Mouse (Mus musculus): ENCODE measurements at regions not wholly inside any gene's neighbourhood (a gene's known extent, or its start where the extent isn't known, plus 50 kb on each side); places are given as distances from the start of the nearest gene placed in this dataset.
A peak's percentile ranks its signal among the peaks of the same experiment; 100 is the strongest.

DNA sequence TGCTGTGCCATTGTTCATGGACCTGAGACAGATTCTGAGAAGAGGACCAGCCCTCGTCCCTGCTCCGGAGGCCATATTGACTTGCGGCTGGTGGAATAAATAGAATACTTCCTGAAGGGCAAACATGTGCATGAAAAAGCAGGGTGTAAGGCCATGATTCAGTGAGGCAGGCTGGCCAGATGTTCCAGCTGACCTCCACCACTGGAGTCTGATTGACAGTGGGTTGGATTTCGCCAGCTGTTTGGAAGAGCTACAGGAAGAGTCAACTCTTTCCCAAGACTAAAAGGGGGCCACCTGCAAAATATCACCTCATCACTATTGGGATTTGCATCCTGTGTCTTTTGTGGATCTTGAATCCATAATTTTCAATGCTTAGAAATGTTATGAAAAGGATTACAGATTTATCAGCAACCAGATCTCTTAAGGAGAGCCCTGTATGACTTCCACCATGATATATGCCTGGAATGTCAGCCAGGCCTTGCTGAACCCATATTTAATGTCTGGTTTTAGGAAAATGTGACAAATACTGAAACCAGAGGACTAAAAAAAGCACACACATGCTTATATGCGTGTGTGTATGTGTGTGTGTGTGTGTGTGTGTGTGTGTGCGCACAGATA, 348.9 kb upstream of the Nrp1 start:
- Histone ChIP-seq H3K4me2 (no peak overlapping the region), H3K4me3 (no peak overlapping the region)
- WGBS (ENCODE audit: insufficient replicate concordance), result 75% methylated on average over 6 of the region's 6 CpGs

DNA sequence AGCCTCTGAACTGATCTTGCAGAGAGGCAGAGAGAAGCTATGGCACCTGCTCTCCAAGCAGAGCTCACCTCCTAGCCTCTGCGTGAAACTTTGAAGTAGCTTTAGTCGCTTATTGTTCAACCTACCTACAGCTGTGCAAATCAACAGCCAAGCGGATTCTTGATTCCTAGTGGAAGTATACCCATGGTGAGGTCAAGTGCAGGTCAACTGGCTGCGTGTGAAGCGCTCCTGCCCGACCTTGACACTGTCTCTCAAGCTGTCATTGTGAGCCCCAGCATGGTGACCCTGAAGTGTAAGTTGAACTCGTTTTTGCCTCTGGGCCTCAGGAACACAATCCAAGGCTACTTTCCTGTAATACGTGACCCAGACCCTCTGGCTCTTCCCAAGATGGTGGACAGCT, 341.2 kb upstream of the Nrp1 start:
- Histone ChIP-seq H3K27me3 (replicated peaks) (no peaks in the 10 kb centered on the region), H3K27ac (no peak overlapping the region), H3K36me3 (no peaks in the 10 kb centered on the region), H3K9me3 (replicated peaks) (no peaks in the 10 kb centered on the region), H3K4me2 (no peak overlapping the region), H3K4me3 (no peak overlapping the region), H3K9ac (no peak overlapping the region), H3K4me1 (no peaks in the 10 kb centered on the region)
- 57% methylated on average over 8 of the region's 8 CpGs for WGBS (ENCODE audit: insufficient replicate concordance)
- no peak for ATAC-seq

More for the DNA sequence above, 348.9 kb upstream of the Nrp1 start:
- Histone ChIP-seq H3K9me3 (replicated peaks) (no peaks in the 10 kb centered on the region), H3K27ac (no peak overlapping the region), H3K9ac (no peak overlapping the region), H3K27me3 (replicated peaks) (no peaks in the 10 kb centered on the region), H3K4me1 (no peaks in the 10 kb centered on the region), H3K36me3 (no peaks in the 10 kb centered on the region)
- ATAC-seq, result no peak

DNA sequence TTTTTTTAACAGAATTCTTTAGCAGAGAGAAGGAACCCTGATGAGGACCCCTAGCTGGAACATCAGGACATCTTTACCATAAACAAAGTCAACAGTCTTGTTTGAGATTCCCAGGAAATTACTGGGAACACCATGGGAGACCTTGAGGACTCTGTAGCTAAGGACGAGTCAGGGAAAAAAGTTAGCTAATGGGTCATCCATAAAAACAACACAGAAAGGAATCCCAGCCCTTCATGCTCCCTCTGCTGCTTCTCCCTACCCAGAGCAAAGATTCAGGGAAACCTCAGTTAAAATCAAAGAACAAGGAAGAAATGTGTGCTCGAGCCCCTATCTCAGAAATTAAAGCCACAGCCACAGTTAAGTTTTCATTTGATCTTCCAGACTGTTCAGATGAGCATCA, 334.7 kb upstream of the Nrp1 start:
- WGBS (ENCODE audit: insufficient replicate concordance), result 40% methylated on average over 2 of the region's 2 CpGs
- H3K27ac ChIP-seq, result no peak overlapping the region
- H3K27me3 ChIP-seq (replicated peaks), result no peaks in the 10 kb centered on the region
- no peak for ATAC-seq
- H3K9ac ChIP-seq, result no peak overlapping the region
- H3K9me3 ChIP-seq (replicated peaks), result no peaks in the 10 kb centered on the region
- no peaks in the 10 kb centered on the region for H3K36me3 ChIP-seq
- no peak overlapping the region for H3K4me3 ChIP-seq
- H3K4me1 ChIP-seq, result no peaks in the 10 kb centered on the region
- H3K4me2 ChIP-seq, result no peak overlapping the region

DNA sequence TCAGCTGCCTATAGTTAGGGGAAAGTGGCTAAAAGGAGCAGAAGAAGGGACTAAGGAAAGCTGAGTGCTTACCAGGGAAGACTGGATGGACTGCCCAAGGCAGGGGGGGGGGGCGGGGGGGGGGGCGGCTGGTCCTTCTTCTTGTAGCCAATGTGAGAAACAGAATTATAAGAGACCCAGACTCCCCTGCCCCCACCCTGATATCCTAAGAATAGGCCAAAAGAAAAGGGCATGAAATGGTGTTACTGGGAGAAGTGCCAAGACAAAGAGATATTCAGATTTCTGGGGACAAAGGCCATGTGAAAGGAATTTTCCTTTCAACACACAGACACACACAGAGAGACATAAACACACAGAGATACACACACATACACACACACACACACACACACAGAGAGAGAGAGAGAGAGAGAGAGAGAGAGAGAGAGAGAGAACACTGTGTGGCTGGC, 333.6 kb upstream of the Nrp1 start:
- H3K4me1 ChIP-seq, result no peaks in the 10 kb centered on the region
- no peak for ATAC-seq
- no CpG with 5 or more reads among the region's 2 CpGs for WGBS (ENCODE audit: insufficient replicate concordance)
- no peaks in the 10 kb centered on the region for H3K27me3 ChIP-seq (replicated peaks)
- no peaks in the 10 kb centered on the region for H3K9me3 ChIP-seq (replicated peaks)
- no peaks in the 10 kb centered on the region for H3K36me3 ChIP-seq
- 0 out of 2 replicates have a peak overlapping the region, but pooled peaks have one; percentile 32 for H3K27ac ChIP-seq
- no peak overlapping the region for H3K4me3 ChIP-seq
- no peak overlapping the region for H3K9ac ChIP-seq
- no peak overlapping the region for H3K4me2 ChIP-seq

DNA sequence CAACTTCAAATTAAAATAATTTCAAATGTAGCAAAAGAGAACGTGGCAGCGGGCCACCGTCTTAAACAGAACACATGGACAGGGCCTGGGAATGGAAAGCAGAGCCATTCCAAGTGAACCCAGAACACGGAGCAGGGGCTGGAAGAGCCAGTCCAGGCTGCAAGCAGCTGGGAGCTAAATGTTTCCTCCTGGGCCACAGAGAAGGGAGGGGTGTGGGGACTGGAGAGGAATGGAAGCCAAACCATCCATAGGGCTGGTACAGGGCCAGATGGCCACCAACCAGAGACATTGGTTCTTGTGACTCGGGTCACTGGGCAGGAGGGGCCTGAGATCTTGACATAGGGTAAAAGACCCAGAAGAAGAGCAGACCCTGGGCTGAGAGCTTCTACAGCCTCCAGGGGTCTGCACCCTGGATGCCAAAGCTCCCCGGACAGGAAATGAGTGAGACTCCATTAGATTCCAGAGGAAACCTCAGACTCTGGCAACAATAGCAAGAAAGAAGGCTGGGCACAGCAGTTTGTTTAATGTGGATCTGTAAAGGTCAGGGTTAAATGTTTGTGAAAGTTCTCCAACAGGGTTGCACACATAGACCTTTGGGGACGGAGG, 333.1 kb upstream of the Nrp1 start:
- no peaks in the 10 kb centered on the region for H3K36me3 ChIP-seq
- H3K4me3 ChIP-seq, result no peak overlapping the region
- peak overlapping the region; percentile 32; the same call in 1 of the 2 replicates for H3K27ac ChIP-seq
- no peaks in the 10 kb centered on the region for H3K9me3 ChIP-seq (replicated peaks)
- H3K9ac ChIP-seq, result no peak overlapping the region
- 49% methylated on average over 7 of the region's 7 CpGs for WGBS (ENCODE audit: insufficient replicate concordance)
- H3K4me1 ChIP-seq, result no peaks in the 10 kb centered on the region
- no peaks in the 10 kb centered on the region for H3K27me3 ChIP-seq (replicated peaks)
- ATAC-seq, result no peak
- H3K4me2 ChIP-seq, result no peak overlapping the region

DNA sequence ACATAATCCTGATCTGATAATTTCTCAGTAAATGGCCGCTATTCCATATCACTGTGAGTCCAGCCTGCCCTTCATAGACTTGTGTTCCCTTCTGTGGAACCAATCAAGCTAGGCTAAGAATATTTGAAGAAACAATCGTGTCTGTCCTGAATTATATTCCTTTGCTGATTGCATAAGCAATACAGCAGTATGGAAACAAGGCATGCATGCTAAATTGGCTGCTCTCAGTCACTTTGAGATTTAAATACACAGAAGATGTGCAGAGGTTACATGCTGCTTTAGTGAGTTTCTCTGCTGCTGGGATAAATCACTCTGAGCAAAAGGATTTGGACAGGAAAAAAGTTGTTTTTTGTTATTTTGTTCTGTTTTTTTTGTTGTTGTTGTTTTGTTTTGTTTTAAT, 331.4 kb upstream of the Nrp1 start:
- Histone ChIP-seq H3K36me3 (no peaks in the 10 kb centered on the region), H3K4me1 (no peaks in the 10 kb centered on the region), H3K9ac (no peak overlapping the region), H3K9me3 (replicated peaks) (no peaks in the 10 kb centered on the region), H3K27ac (no peak overlapping the region), H3K4me3 (no peak overlapping the region), H3K4me2 (no peak overlapping the region), H3K27me3 (replicated peaks) (no peaks in the 10 kb centered on the region)
- 63% methylated on average over 2 of the region's 2 CpGs for WGBS (ENCODE audit: insufficient replicate concordance)
- ATAC-seq, result no peak

DNA sequence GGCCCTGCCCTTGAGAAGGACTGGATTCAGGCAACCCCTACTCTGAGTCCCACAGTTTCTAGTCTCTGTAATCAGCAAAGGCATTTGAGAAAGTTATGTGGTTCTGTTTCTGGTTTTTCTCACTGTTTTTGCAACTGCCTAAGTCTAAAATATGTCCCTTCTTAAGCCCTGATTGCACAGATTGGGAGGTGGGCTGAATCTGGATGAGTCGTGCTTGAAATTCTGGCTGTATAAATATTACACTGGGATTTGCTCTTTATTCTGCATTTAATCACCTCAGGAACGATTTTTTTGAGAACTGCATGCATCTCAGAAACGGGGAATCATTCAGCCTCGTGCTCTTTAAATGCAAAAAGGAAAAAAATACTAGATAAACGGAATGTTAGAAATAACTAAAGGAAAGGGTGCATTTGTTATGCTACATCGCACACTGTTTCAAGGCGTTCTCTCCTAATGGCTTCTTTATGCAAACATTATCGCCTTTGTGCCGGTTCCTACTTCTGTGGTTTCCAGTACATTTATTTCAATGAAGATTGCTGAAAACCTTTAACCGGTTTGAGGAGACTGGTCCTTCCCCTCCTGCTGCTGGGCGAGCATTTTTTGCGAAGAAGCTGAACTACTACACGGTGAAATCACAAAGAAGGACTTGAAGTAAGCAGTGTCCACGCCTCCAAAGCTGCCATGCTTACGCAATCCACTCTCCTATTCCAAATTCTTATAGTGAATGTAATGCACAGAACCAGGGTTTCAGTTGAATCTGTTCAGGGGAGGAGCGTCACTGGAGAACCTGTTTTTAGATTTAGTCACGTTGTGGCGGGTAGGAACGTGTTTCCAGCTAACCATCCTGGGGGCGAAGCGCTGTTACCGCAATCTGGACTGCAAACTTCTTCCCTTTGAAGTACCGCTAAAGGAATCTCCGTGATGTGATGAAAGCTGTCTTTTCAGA, 327.8 kb upstream of the Nrp1 start:
- no peak for ATAC-seq

DNA sequence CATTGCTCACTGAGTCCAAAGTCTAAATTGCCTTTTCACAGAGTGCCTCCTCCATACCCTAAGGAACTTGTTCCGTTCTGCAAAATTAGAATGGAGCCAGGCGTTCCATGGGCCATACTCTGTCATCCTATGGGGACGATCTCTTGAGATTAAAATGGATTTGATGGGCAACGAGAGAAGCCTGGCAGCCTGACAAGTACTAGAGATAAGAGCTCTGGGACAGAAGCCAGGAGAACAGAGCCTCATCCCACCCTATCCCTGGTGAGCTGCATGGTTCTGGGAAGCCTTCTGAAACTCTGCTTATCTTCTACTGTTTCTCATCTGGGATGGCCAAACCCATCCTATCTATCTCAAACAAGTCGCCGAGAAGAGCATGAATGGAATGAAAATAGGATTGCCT, 324.3 kb upstream of the Nrp1 start:
- no peak for ATAC-seq
- H3K9ac ChIP-seq, result no peak overlapping the region
- H3K36me3 ChIP-seq, result no peaks in the 10 kb centered on the region
- H3K4me3 ChIP-seq, result no peak overlapping the region
- WGBS (ENCODE audit: insufficient replicate concordance), result 43% methylated on average over 6 of the region's 6 CpGs
- no peaks in the 10 kb centered on the region for H3K9me3 ChIP-seq (replicated peaks)
- H3K4me1 ChIP-seq, result no peaks in the 10 kb centered on the region
- no peaks in the 10 kb centered on the region for H3K27me3 ChIP-seq (replicated peaks)
- no peak overlapping the region for H3K27ac ChIP-seq
- no peak overlapping the region for H3K4me2 ChIP-seq

More for the DNA sequence above, 327.8 kb upstream of the Nrp1 start:
- Histone ChIP-seq H3K9me3 (replicated peaks) (no peaks in the 10 kb centered on the region), H3K9ac (no peak overlapping the region), H3K4me3 (no peak overlapping the region), H3K4me2 (no peak overlapping the region), H3K36me3 (no peaks in the 10 kb centered on the region), H3K27ac (no peak overlapping the region), H3K27me3 (replicated peaks) (no peaks in the 10 kb centered on the region), H3K4me1 (no peaks in the 10 kb centered on the region)
- WGBS (ENCODE audit: insufficient replicate concordance), result 70% methylated on average over 24 of the region's 24 CpGs

DNA sequence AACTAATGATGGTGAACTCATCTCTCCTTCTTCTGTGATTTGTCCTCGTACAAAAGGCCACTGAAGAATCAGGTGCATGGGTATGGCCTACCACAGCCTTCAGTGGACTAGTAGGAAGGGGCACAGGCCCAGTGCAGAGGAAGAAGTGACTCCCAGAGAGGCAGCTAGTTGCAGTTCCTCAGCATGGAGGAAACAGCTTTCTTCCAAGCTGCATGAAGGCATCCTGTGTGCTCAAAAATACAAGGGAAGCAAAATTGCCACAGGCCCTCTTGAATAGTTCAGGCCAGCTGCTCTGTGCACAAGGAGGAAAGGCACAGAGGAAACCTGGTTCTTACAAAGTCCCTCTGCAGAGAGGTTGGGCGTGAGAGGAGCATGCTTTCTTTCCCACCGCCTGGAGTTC, 322.7 kb upstream of the Nrp1 start:
- Histone ChIP-seq H3K4me1 (no peaks in the 10 kb centered on the region), H3K4me3 (no peak overlapping the region), H3K4me2 (no peak overlapping the region), H3K9ac (no peak overlapping the region), H3K9me3 (replicated peaks) (no peaks in the 10 kb centered on the region), H3K27ac (no peak overlapping the region), H3K27me3 (replicated peaks) (no peaks in the 10 kb centered on the region), H3K36me3 (no peaks in the 10 kb centered on the region)
- no peak for ATAC-seq
- WGBS (ENCODE audit: insufficient replicate concordance), result 37% methylated on average over 3 of the region's 3 CpGs

DNA sequence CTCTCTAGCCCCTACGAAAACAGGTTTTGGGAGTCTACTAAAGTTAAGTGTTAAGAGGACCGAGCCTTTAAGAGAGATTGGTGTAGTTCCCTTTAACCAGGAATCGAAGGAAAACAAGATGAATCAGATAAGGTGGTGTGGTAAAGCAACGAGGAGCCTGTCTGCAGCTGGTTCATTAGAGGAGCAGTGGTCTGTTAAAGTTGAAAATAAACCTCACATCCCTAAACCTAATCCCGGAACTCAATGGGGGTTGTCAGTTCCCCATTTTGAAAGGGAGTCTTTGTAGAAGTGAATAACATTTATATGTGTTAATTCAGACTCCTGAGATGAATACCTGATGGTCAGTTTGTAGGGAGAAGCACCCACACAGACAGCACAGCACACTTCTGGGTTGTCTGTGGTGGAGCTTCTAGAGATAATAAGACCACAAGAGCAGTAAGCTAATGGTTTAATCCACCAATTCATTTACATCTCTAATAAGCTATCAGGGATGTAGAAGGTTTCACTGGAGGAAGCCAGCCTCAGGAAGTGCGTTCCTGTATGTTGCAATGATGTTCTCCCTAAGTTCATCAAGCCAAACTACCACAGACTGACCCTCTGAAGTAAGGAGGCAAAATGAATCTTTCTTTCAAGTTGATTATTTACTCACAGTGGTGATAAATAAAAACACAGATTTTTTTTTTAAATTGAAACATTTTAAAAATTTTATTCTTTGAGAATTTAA, 318.9 kb upstream of the Nrp1 start:
- Histone ChIP-seq H3K4me1 (no peaks in the 10 kb centered on the region), H3K4me2 (no peak overlapping the region), H3K27me3 (replicated peaks) (no peaks in the 10 kb centered on the region), H3K9ac (no peak overlapping the region), H3K27ac (no peak overlapping the region), H3K9me3 (replicated peaks) (no peaks in the 10 kb centered on the region), H3K4me3 (no peak overlapping the region), H3K36me3 (no peaks in the 10 kb centered on the region)
- WGBS (ENCODE audit: insufficient replicate concordance), result 33% methylated on average over 6 of the region's 6 CpGs
- no peak for ATAC-seq

DNA sequence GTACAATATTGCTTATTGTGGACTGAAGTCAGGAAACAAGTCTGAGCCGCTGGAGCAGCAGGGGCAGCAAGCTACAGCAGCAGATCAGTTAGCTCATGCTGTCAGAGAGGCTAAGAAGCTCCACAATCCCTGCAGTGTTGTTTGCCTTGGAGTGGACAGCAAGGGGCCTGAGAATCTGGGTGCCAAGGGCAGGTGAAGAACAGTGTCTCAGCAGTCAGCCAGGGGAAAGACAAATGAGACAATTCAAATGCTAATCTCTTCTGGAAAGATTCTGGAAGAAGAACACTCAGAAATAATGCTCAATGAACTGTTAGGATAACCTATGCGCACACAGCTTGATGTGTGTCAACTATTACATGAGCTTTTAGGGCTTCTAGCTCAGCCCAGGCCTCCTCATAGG, 315.5 kb upstream of the Nrp1 start:
- 67% methylated on average over 2 of the region's 2 CpGs for WGBS (ENCODE audit: insufficient replicate concordance)
- H3K27ac ChIP-seq, result no peak overlapping the region
- no peak overlapping the region for H3K9ac ChIP-seq
- no peaks in the 10 kb centered on the region for H3K36me3 ChIP-seq
- no peaks in the 10 kb centered on the region for H3K4me1 ChIP-seq
- ATAC-seq, result no peak
- H3K4me3 ChIP-seq, result no peak overlapping the region
- no peaks in the 10 kb centered on the region for H3K9me3 ChIP-seq (replicated peaks)
- no peak overlapping the region for H3K4me2 ChIP-seq
- H3K27me3 ChIP-seq (replicated peaks), result no peaks in the 10 kb centered on the region

DNA sequence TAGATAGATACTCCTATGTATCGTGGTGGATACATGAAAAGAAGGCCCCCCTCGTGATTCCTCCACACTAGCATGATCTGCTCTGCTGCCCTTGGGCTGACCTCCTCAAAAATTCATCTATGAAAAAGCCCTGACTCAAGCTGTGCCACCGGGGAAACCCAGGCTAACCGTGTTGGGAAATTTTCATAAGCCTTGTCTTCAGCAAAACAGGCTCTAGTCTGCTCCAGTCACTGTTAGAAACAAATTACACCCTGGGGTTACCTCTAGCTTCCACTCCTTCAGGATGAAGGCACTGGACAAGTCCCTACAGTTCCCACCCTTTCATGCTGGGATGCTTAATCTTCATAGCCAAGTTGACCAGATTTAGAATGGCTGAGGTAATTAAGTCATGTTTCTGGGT, 315.0 kb upstream of the Nrp1 start:
- Histone ChIP-seq H3K9ac (no peak overlapping the region), H3K9me3 (replicated peaks) (no peaks in the 10 kb centered on the region), H3K4me2 (no peak overlapping the region), H3K27me3 (replicated peaks) (no peaks in the 10 kb centered on the region), H3K27ac (no peak overlapping the region), H3K36me3 (no peaks in the 10 kb centered on the region), H3K4me1 (no peaks in the 10 kb centered on the region), H3K4me3 (no peak overlapping the region)
- WGBS (ENCODE audit: insufficient replicate concordance), result 59% methylated on average over 4 of the region's 4 CpGs
- no peak for ATAC-seq
